Mouse (Mus musculus) hindbrain, embryonic 14.5 days (tissue): Measurements from ENCODE around the gene Ppp2r1a. TPM values are rescaled to one million over a fixed set of nuclear protein-coding genes. Genes with fewer than 3 reads are reported as not detected.

Experiments
- ATAC-seq: fragments of 200-750 bp; cut with Nextera tagmentation; 2 replicates; pipeline ENCODE4 v1.8.0; 2017; ENCODE audit warnings: moderate number of reproducible peaks, mild to moderate bottlenecking, moderate TSS enrichment, moderate library complexity; ENCODE audit not compliant: low FRiP score
- DNase-seq: peaks from one replicate; pipeline ENCODE4 v3.0.0-alpha.2; 2015; ENCODE audit warnings: low spot score
- H3K27ac ChIP-seq: fragments of 300-500 bp; sonication (generic); 2 replicates; pipeline ENCODE4 v1.5.1; 2014; ENCODE audit warnings: mild to moderate bottlenecking, moderate library complexity
- H3K27me3 ChIP-seq: fragments of 300-500 bp; sonication (generic); 2 replicates; pipeline ENCODE4 v1.6.1; 2014; ENCODE audit warnings: mild to moderate bottlenecking, low read length, mixed read lengths; ENCODE audit not compliant: control insufficient read depth, insufficient read depth
- H3K36me3 ChIP-seq: fragments of 300-500 bp; sonication (generic); replicated peaks from 2 replicates; pipeline ENCODE4 v1.6.1; 2014; ENCODE audit not compliant: control insufficient read depth, insufficient read depth
- H3K4me1 ChIP-seq: fragments of 300-500 bp; sonication (generic); replicated peaks from 2 replicates; pipeline ENCODE4 v1.6.1; 2014; ENCODE audit warnings: antibody characterized with exemption, low read length, mixed read lengths; ENCODE audit not compliant: control insufficient read depth, insufficient read depth
- H3K4me2 ChIP-seq: fragments of 300-500 bp; sonication (generic); replicated peaks from 2 replicates; pipeline ENCODE4 v1.6.1; 2014; ENCODE audit warnings: mild to moderate bottlenecking, moderate library complexity
- H3K4me3 ChIP-seq: fragments of 300-500 bp; sonication (generic); replicated peaks from 2 replicates; pipeline ENCODE4 v1.5.1; 2014; ENCODE audit warnings: mild to moderate bottlenecking, low read length
- H3K9ac ChIP-seq: fragments of 300-500 bp; sonication (generic); 2 replicates; pipeline ENCODE4 v1.6.1; 2014
- H3K9me3 ChIP-seq: fragments of 300-500 bp; sonication (generic); 2 replicates; pipeline ENCODE4 v1.6.1; 2016; ENCODE audit warnings: low read length; ENCODE audit not compliant: control insufficient read depth
- WGBS: fragments of 180-500 bp; shearing (Covaris S2); extraction: QIAGEN DNeasy Blood & Tissue Kit; methylation state at CpG from one replicate; pipeline ENCODE4 v1.1.7; 2014; 5-methylcytosine and 5-hydroxymethylcytosine counted together
- polyA plus RNA-seq: library from polyadenylated mRNA; unstranded; fragments of >200 nt; fragmentation: Nextera tagmentation; extraction: Ambion mirVana; gene quantifications from 2 replicates; pipeline ENCODE4 v1.2.1, GENCODE M21; 2014

The Ppp2r1a gene
- 794 and 843 TPM in 2 replicates for polyA plus RNA-seq

DNA sequence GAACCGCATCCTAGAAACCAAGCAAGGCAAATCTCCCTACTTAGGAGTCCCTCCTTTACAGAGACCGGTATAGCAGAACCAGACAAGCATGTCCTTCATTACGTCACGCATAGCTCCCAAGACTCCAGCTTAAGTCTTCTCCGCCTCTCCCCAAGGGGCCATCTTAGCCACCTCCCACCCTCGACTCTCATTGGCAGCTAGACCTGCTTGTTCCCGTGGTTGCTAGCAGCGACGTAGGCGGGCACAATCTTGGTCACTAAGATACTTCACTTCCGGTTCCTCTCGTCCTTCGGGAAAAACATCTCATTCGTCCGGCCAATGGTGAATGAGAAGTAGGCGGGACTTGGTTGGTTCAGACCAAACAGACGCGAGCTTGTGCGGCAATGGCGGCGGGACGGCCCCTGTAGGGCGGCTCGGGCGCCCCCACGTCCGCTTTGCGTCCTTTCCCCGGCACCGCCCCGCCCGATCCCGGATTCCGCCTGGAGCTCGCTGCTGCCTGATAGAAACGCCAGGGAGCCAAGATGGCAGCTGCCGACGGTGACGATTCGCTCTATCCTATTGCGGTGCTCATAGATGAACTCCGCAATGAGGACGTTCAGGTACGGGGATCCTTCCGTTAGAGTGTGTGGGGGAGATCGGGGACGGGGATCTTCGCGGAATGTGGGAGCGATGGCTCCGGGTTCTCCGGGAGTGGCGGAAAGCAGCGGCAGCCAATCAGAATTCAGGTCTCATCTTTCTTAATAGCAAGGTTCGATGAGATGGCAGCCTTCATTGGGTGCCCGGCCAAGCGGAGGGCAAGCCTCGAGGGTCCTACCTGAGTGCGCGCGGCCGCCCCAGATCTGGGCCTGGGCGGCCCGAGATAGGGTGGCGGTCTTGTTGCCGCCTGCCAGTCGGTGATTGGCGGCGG lies at the start of gene Ppp2r1a:
Gene Ppp2r1a, plus strand, starts transcription at position 327 of the 907 bp plus-strand sequence.
- peak within 1 kb of the TSS; percentile 72 for H3K4me2 ChIP-seq
- DNase-seq: peak; percentile 99
- under 1% methylated on average over 69 of the region's 69 CpGs for WGBS
- H3K9ac ChIP-seq: peak within 1 kb of the TSS; percentile 82
- no peaks in the 10 kb centered on the region for H3K27me3 ChIP-seq
- no peaks in the 10 kb centered on the region for H3K9me3 ChIP-seq
- peak within 1 kb of the TSS; percentile 57 for H3K4me3 ChIP-seq
- H3K4me1 ChIP-seq: peaks cover 38% of the 10 kb centered on the region
- peak; percentile 99 for ATAC-seq
- H3K36me3 ChIP-seq: no peaks in the 10 kb centered on the region; the same call in 1 of the 2 replicates
- peak within 1 kb of the TSS; percentile 98 for H3K27ac ChIP-seq

DNA sequence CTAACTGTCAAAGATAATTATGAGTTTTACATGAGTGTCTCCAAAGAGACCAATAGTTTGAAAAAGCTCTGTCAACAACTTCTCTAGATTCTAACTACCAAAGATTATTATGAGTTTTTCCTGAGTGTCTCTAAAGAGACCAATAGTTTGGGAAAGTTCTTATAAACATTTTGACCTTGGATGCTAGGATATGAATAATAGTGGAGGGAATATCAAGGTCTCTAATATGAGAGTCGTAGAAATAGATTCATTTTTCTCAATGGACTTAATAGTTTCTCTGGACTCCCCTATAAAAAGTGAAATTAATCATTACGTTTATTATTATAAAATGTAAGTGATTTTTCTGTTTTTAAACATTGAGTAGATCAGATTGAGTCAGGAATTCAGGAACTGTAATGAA lies 40.1 kb upstream of the Ppp2r1a start, which contains the start of gene Vmn1r231:
Gene Vmn1r231, minus strand, starts transcription at position 101 of the 400 bp plus-strand sequence.
- Histone ChIP-seq H3K4me2 (no peak within 1 kb of the TSS), H3K27me3 (no peaks in the 10 kb centered on the region), H3K4me3 (no peak within 1 kb of the TSS), H3K9ac (no peak within 1 kb of the TSS), H3K9me3 (no peaks in the 10 kb centered on the region), H3K4me1 (no peaks in the 10 kb centered on the region), H3K27ac (no peak within 1 kb of the TSS), H3K36me3 (no peaks in the 10 kb centered on the region)
- DNase-seq: no peak
- no peak for ATAC-seq
- WGBS: 71% methylated on average over 2 of the region's 2 CpGs

DNA sequence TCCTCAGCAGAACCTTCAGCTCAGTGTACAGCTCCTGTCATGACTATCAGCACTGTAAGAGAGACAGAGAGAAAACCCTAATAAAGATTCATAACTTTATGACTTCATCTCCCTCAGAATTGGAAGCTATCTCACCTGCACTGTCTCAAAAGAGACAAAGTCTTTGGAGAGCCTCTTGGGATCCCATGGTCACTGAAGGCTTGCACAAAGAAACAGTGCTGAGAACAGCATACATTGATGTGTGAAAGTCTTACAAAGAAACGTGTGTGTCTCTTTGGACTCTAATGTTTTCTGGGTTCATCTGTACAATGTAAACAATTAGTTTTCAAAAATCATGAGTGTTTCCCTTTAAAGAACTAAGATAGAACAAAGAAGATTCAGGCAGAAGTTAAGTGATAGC lies 25.5 kb upstream of the Ppp2r1a start, which contains the start of gene Vmn1r232:
Gene Vmn1r232, minus strand, starts transcription at position 101 of the 400 bp plus-strand sequence.
- Histone ChIP-seq H3K4me3 (no peak within 1 kb of the TSS), H3K27me3 (no peaks in the 10 kb centered on the region), H3K9ac (no peak within 1 kb of the TSS), H3K36me3 (no peaks in the 10 kb centered on the region), H3K4me2 (no peak within 1 kb of the TSS), H3K4me1 (no peaks in the 10 kb centered on the region), H3K9me3 (no peaks in the 10 kb centered on the region), H3K27ac (no peak within 1 kb of the TSS)
- ATAC-seq: no peak
- 62% methylated on average over 1 of the region's 1 CpGs for WGBS
- no peak for DNase-seq

DNA sequence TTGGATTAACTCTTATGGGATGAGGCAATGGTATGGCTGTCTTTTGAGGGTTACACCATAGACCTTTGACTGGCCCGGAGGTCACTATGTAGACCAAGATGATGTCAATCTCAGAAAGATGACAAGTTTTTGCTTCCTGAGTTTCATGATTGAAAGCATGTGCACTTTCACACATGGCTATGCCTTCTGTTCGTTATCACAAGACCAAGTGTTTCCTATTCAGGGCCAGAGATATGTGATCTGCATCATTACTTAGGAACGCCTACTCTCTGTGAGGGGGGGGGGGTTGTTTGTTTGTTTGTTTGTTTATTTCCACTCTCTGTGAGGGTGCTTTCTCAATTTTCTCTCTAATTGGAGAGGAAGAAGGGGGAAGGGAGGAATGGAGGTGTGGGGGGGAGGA lies 885 bp upstream of the Ppp2r1a start:
- H3K9me3 ChIP-seq: no peaks in the 10 kb centered on the region
- no peaks in the 10 kb centered on the region for H3K27me3 ChIP-seq
- peak overlapping the region; percentile 57 for H3K4me3 ChIP-seq
- H3K9ac ChIP-seq: peak overlapping the region; percentile 66
- DNase-seq: no peak
- peak overlapping the region; percentile 90 for H3K27ac ChIP-seq
- H3K36me3 ChIP-seq: no peaks in the 10 kb centered on the region; the same call in 1 of the 2 replicates
- 45% methylated on average over 3 of the region's 3 CpGs for WGBS
- H3K4me1 ChIP-seq: peaks cover 34% of the 10 kb centered on the region
- H3K4me2 ChIP-seq: peak overlapping the region; percentile 70
- ATAC-seq: no peak

DNA sequence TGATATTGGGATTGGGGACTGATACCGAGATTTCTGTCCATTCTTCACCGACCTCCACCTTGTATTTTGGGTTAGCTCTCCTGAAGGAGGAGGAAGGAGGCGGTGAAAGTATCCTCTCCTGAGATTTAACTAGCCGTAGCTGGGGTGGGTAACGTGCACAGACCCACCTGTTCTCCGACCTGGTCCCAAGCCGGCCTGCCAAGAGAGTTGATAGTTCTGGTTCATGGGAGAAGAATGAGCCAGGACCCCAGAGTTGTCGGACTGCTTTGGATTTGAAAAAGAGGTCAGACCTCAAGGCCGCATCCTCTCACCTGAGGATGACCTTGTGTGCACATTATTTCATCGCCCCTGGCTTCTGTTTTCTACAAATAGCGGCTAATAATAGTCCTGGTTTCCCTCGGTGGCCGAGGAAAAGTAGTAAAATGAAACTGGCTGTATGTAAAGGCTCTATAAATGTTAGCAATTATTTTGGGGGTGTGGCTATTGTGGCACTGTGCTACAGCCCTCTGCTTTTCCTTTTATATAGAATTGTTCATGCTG lies 985 bp downstream of the Ppp2r1a start:
- no peaks in the 10 kb centered on the region for H3K9me3 ChIP-seq
- ATAC-seq (no peak), DNase-seq (peak; percentile 26)
- H3K4me3 ChIP-seq: peak overlapping the region; percentile 57
- H3K9ac ChIP-seq: peak overlapping the region; percentile 82
- H3K36me3 ChIP-seq: peaks cover 4% of the 10 kb centered on the region
- peak overlapping the region; percentile 98 for H3K27ac ChIP-seq
- peaks cover 38% of the 10 kb centered on the region for H3K4me1 ChIP-seq
- H3K4me2 ChIP-seq: peak overlapping the region; percentile 72
- 0% methylated on average over 13 of the region's 13 CpGs for WGBS
- no peaks in the 10 kb centered on the region for H3K27me3 ChIP-seq

DNA sequence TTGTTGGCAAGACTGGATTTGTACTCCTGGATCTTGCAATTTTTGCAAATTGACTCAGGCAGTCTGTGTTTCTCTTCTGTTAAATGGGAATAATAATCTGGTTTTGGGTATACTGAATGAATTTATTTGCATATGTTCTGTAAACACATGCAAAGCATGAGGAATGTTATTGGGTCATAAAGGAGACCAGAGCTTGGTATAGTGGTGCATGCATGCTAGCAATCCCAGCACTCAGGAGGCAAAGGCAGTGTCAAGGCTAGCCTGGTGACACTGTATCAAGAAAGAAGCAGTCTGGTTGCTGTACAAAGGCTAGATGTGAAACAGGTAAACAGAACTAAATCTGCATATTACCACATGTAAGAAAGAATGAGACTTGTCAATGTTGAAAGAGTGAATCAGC lies 1.5 kb downstream of the Ppp2r1a start:
- Histone ChIP-seq H3K27me3 (no peaks in the 10 kb centered on the region), H3K9ac (peak overlapping the region; percentile 82), H3K4me3 (peak overlapping the region; percentile 57), H3K9me3 (no peaks in the 10 kb centered on the region), H3K36me3 (peaks cover 8% of the 10 kb centered on the region), H3K4me1 (peaks cover 38% of the 10 kb centered on the region), H3K4me2 (peak overlapping the region; percentile 72), H3K27ac (peak overlapping the region; percentile 98; the same call in 1 of the 2 replicates)
- ATAC-seq (no peak), DNase-seq (no peak)

DNA sequence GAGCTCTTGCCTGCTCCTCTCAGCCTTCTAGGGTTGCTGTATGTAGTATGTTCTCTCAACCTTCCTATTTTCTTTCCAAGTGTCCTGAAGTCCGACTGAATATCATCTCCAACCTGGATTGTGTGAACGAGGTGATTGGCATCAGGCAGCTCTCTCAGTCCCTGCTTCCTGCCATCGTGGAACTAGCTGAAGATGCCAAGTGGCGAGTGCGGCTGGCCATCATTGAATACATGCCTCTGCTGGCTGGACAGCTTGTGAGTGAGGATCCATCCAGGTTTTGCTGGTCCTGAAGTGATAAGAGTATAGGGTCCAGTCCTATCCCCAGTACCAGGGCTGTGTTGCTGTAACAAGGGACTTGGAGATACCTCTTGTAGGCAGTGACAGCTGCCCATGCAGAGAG lies 15.3 kb downstream of the Ppp2r1a start:
- Histone ChIP-seq H3K36me3 (peaks cover 100% of the 10 kb centered on the region), H3K9me3 (no peaks in the 10 kb centered on the region), H3K4me1 (no peaks in the 10 kb centered on the region), H3K4me2 (no peak overlapping the region), H3K27ac (no peak overlapping the region), H3K27me3 (no peaks in the 10 kb centered on the region), H3K4me3 (no peak overlapping the region), H3K9ac (no peak overlapping the region)
- no peak for ATAC-seq
- no peak for DNase-seq
- WGBS: 98% methylated on average over 5 of the region's 5 CpGs

DNA sequence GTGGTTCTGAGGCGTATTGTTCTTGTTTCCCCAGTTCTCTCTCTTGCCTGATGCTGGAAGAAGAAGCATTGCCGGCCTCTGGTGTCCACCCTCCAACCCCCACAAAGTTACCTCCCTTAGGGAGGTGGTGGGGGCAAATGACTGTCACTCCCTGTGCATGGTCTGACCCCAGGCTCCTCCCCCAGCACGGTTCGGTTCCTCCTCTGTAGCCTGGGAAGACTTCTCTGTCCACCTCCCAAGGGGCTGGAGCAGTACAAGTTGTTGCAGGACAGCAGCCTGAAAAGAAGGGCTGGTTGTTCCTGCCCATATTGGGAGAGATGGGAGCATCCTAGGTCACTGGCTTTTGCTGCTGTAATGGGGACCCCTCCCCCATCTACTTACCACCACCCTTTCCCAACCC lies 20.3 kb downstream of the Ppp2r1a start:
- H3K9ac ChIP-seq: no peak overlapping the region
- no peaks in the 10 kb centered on the region for H3K27me3 ChIP-seq
- H3K4me2 ChIP-seq: no peak overlapping the region
- no peak overlapping the region for H3K4me3 ChIP-seq
- H3K9me3 ChIP-seq: no peaks in the 10 kb centered on the region
- WGBS: 93% methylated on average over 4 of the region's 4 CpGs
- no peak for DNase-seq
- ATAC-seq: no peak
- H3K27ac ChIP-seq: no peak overlapping the region
- no peaks in the 10 kb centered on the region for H3K4me1 ChIP-seq
- H3K36me3 ChIP-seq: peaks cover 99% of the 10 kb centered on the region

DNA sequence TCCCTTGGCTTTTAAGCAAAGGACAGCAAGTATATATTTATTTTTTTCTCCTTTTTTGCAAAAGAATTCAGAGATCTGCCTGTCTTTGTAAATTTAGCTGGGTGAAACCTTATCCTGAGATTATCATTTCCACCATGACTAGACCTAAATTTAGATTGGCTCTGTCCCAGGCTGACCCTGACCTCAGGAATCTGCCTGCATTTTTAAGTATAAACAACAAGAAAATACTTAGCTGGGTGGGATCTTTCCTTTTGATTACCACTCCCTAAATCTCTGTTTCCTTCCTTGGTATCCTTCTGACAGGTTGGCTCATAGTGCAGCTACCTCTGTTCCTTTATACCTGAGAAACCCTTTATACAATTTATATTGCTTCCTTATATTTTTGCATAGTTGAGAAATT lies 21.6 kb downstream of the Ppp2r1a start:
- Histone ChIP-seq H3K9ac (no peak overlapping the region), H3K27me3 (no peaks in the 10 kb centered on the region), H3K27ac (no peak overlapping the region), H3K36me3 (peaks cover 92% of the 10 kb centered on the region), H3K4me2 (no peak overlapping the region), H3K9me3 (no peaks in the 10 kb centered on the region), H3K4me3 (no peak overlapping the region), H3K4me1 (no peaks in the 10 kb centered on the region)
- DNase-seq (no peak), ATAC-seq (no peak)
